Mouse (Mus musculus) liver, embryonic 14.5 days (tissue): ENCODE results near the gene Brip1.

Experiments used
- CTCF ChIP-seq: IDR thresholded peaks from 2 replicates; pipeline ENCODE4 v1.5.1; 2016; ENCODE audit warnings: antibody characterized with exemption, low read depth, control low read depth
- EP300 ChIP-seq: IDR thresholded peaks from 2 replicates; pipeline ENCODE4 v1.6.1; 2016; ENCODE audit warnings: antibody characterized with exemption, low read depth

DNA sequence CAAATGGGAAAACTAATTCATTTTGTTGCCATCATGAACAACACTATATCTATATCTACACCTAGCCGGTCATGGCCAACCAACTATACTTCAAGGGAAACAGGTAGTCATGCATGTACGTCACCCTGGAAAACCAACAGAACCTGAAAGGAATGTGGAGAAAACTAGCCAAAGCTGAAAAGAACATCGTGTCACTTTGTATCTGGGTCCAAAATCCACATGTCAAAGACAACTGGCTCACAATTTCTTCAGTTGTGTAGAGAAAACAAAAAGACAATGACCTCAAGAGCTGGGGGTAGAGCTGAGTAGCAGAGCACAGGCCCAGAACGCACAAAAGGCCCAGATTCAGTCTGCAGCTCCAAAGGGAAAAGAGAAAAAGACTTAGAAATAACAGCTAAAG, 24.8 kb upstream of the Brip1 start:
- TF ChIP-seq CTCF (no peak), EP300 (no peak)
